Mouse (Mus musculus) layer of hippocampus, adult 9-10 months (tissue): ENCODE results near the gene Hoxd3.

Source experiments
- DNase-seq: peaks from one replicate; pipeline ENCODE4 v3.0.0; 2022; ENCODE audit warnings: low spot score

The Hoxd3 gene

GRCm38 (mm10) chr2:74730331-74730730, 18.6 kb downstream of the Hoxd3 start:
- DNase-seq, result no peak

- no peak for DNase-seq
Measured at GRCm38 (mm10) chr2:74731055-74731454, 19.3 kb downstream of the Hoxd3 start.

- DNase-seq, result no peak
Measured at GRCm38 (mm10) chr2:74731799-74732512, 20.2 kb downstream of the Hoxd3 start.

GRCm38 (mm10) chr2:74732513-74733316, 21.0 kb downstream of the Hoxd3 start:
- no peak for DNase-seq

GRCm38 (mm10) chr2:74733317-74733661, 21.6 kb downstream of the Hoxd3 start:
- DNase-seq, result no peak

- DNase-seq, result no peak
Measured at GRCm38 (mm10) chr2:74733765-74734164, 22.0 kb downstream of the Hoxd3 start.

GRCm38 (mm10) chr2:74734451-74734850, 22.7 kb downstream of the Hoxd3 start:
- no peak for DNase-seq

GRCm38 (mm10) chr2:74734996-74735811, 23.5 kb downstream of the Hoxd3 start:
- no peak for DNase-seq

GRCm38 (mm10) chr2:74735851-74736687, 24.3 kb downstream of the Hoxd3 start:
- DNase-seq, result no peak

GRCm38 (mm10) chr2:74736688-74737577, 25.2 kb downstream of the Hoxd3 start:
- DNase-seq, result no peak

- DNase-seq, result no peak
Measured at GRCm38 (mm10) chr2:74737578-74738070, 25.9 kb downstream of the Hoxd3 start.

- DNase-seq, result no peak
Measured at GRCm38 (mm10) chr2:74738623-74739475, 27.1 kb downstream of the Hoxd3 start.

- DNase-seq, result no peak
Measured at GRCm38 (mm10) chr2:74739476-74739800, 27.7 kb downstream of the Hoxd3 start.

- DNase-seq, result no peak
Measured at GRCm38 (mm10) chr2:74739869-74740268, 28.1 kb downstream of the Hoxd3 start.

GRCm38 (mm10) chr2:74740311-74741091, 28.8 kb downstream of the Hoxd3 start:
- DNase-seq, result no peak

GRCm38 (mm10) chr2:74741252-74741978, 29.7 kb downstream of the Hoxd3 start:
- DNase-seq, result no peak

- DNase-seq, result no peak
Measured at GRCm38 (mm10) chr2:74741979-74742277, 30.2 kb downstream of the Hoxd3 start.

- DNase-seq, result no peak
Measured at GRCm38 (mm10) chr2:74745540-74746297, 34.0 kb downstream of the Hoxd3 start.
